Mouse (Mus musculus) cerebellum, adult 9-11 months (tissue): ENCODE data around the gene Olfr513.

Experiments
- DNase-seq: peaks from one replicate; pipeline ENCODE4 v3.0.0; 2022

Olfr513 gene

DNA sequence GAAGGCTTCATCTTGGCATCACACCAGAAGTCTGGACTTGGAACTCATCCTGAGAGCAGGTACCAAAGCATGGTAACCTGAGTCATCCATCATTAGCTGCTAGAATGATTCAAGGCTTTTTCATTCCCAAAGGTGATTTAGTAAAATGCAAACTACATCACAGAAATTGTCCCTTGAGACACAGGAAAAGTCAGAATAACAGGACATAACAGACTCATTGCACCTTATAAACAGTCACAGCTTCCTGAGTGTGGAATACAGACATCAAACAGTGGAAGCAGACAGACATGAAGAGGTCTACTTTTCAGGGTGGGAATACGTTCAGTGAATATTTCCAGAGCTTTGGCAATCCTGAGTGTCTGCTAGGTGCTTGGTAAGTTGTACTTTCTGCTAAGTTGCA, at the start of gene Olfr513:
TSS of gene Olfr513 (plus strand) at position 301 of the 400 bp plus-strand sequence.
- no peak for DNase-seq

- DNase-seq = no peak
These were observed 37.8 kb upstream of the Olfr513 start, which contains the start of gene Olfr512 for GRCm38 (mm10) chr7:108713020-108713419. Olfr512 (plus strand) TSS chr7:108713320.

DNA sequence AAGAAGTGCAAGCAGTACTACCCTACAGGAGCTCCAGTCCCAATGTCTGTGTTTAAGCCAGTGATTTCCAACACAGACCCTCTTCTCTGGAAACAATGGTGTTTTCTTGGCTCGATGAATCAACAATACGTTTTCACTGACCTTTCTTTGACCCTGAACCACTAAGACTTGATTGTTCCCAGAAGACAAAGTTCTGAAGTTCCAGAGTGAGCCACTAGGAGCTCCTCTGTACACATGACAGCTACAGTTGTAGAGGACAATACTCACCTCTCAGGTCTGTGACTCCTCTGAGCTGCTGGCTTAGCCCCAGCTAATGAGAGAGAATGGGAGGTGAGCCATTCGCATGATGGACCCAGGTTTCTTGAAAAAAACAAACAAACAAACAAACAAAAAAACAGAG, 9.6 kb downstream of the Olfr513 start:
- no peak for DNase-seq

DNA sequence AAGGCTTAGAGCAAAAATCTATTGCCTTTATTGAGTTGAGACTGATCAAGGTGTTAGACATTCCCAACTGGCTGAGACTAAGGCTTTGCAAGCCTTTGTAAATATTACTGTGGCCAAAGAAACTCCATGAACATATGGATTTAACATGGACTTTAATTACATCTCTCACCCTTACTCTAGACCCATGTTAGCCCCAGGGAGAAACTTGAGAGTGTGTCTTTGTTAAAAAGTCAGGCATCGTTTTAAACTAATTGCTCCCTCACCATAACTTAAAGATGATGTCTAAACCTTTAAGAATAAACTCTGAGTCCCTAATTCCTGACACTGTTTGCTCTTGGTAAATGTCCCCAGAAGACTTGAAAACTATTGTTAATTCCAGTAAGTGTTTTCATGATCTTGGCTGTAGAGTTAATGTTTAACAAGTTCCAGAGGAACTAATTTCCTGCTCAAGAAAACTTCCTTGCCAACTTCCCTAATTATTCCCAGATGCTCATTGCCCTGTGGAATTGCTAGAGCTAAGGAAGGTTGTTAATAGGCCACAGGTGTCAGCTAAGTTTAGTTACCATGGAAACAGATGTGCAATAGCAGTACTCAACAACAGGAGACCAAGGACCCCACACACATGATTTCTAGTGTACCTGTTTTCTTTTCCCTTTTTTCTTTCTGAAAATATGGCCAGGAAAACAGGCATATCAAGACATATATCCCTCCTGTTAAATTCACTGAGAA, 46.6 kb downstream of the Olfr513 start:
- no peak for DNase-seq
